Mouse (Mus musculus): Measurements from ENCODE around the gene Khdrbs1. TPM values are rescaled to one million over a fixed set of nuclear protein-coding genes. Genes with fewer than 3 reads are reported as not detected.

The Khdrbs1 gene
- polyA plus RNA-seq, 1 experiment: 182 TPM

DNA sequence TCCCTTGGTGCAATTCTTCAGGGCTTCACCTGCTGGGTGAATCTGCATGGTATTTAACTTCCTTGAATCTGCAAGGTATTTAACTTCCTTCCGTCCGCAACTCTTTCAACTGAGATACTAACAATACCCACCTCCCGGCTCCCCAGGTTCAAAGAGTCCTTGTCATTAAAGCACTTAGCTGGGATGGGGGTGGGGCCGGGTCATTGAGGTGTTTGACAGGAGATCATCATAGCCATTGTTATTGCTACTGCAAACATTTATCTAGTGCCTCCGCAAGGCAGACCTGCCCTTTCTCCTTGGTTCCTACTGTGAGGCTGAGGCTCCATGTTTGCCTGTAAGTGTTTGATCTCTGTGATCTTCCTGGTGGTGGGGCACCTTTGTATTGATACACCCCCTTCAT lies 8.3 kb upstream of the Khdrbs1 start:
- Histone ChIP-seq H3K27ac (ENCODE audit: insufficient read depth, low read length) (peak overlapping the region; percentile 54; the same call in 1 of the 2 replicates), H3K9ac (ENCODE audit: low read depth, poor library complexity, severe bottlenecking) (no peak overlapping the region), H3K4me3 (ENCODE audit: low read depth, low read length) (no peak overlapping the region), H3K36me3 (ENCODE audit: control insufficient read depth, insufficient read depth, low read length, poor library complexity, severe bottlenecking) (no peaks in the 10 kb centered on the region), H3K27me3 (ENCODE audit: control insufficient read depth, insufficient read depth, low read length, poor library complexity, severe bottlenecking) (no peaks in the 10 kb centered on the region), H3K9me3 (replicated peaks; ENCODE audit: control insufficient read depth, insufficient read depth, low read length, poor library complexity, severe bottlenecking) (no peaks in the 10 kb centered on the region), H3K4me1 (ENCODE audit: control insufficient read depth, insufficient read depth, low read length) (peaks cover 4% of the 10 kb centered on the region)
- no peak for TF ChIP-seq CTCF (IDR thresholded peaks at IDR 0.05; ENCODE audit: low read depth, low read length)
- TF ChIP-seq EP300 (IDR thresholded peaks at IDR 0.05; ENCODE audit: insufficient read depth, low read depth, low read length): peak; percentile 91

DNA sequence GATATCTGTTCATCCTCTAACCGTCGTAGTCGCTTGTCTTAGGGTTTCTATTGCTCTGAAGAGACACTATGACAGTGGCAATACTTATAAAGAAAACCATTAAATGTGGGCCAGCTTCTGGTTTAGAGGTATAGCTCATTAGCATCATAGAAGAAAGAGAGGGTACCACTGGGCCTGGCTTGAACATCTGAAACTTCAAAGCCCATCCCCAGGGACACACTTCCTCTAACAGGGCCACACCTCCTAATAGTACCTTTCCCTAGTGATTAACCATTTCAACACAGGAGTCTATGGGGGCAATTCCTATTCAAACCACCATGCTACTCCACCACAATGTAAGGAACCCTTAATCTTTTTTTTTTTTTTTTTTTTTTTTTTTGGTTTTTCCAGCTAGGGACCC lies 4.5 kb upstream of the Khdrbs1 start:
- Histone ChIP-seq H3K4me3 (ENCODE audit: low read depth, low read length) (no peak overlapping the region), H3K27me3 (ENCODE audit: control insufficient read depth, insufficient read depth, low read length, poor library complexity, severe bottlenecking) (no peaks in the 10 kb centered on the region), H3K36me3 (ENCODE audit: control insufficient read depth, insufficient read depth, low read length, poor library complexity, severe bottlenecking) (no peaks in the 10 kb centered on the region), H3K27ac (ENCODE audit: insufficient read depth, low read length) (no peak overlapping the region), H3K9me3 (replicated peaks; ENCODE audit: control insufficient read depth, insufficient read depth, low read length, poor library complexity, severe bottlenecking) (no peaks in the 10 kb centered on the region), H3K9ac (ENCODE audit: low read depth, poor library complexity, severe bottlenecking) (no peak overlapping the region), H3K4me1 (ENCODE audit: control insufficient read depth, insufficient read depth, low read length) (peaks cover 6% of the 10 kb centered on the region)
- TF ChIP-seq POLR2A (IDR thresholded peaks at IDR 0.05; ENCODE audit: insufficient read depth, low read length): no peak
- no peak for TF ChIP-seq EP300 (IDR thresholded peaks at IDR 0.05; ENCODE audit: insufficient read depth, low read depth, low read length)
- no peak for TF ChIP-seq CTCF (IDR thresholded peaks at IDR 0.05; ENCODE audit: low read depth, low read length)

DNA sequence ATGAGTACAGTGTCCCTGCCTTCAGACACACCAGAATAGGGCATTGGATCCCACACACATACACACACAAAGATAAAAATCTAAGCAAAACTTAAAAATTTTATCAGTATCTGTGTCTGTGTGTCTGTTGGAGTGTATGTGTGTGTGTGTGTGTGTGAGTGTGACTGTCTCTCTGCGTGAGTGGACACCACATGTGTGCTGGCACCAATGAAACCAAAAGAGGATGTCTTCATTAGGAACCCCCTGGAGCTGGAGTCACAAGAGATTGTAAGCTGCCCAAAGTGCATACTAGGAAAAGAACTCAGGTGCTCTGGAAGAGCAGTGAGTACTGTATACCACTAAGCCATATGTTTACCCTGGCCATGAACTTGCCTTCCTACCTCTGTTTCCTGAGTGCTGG lies 4.0 kb upstream of the Khdrbs1 start:
- no peak overlapping the region for H3K9ac ChIP-seq (ENCODE audit: low read depth, poor library complexity, severe bottlenecking)
- H3K27ac ChIP-seq (ENCODE audit: insufficient read depth, low read length): no peak overlapping the region
- no peaks in the 10 kb centered on the region for H3K36me3 ChIP-seq (ENCODE audit: control insufficient read depth, insufficient read depth, low read length, poor library complexity, severe bottlenecking)
- no peaks in the 10 kb centered on the region for H3K27me3 ChIP-seq (ENCODE audit: control insufficient read depth, insufficient read depth, low read length, poor library complexity, severe bottlenecking)
- H3K4me1 ChIP-seq (ENCODE audit: control insufficient read depth, insufficient read depth, low read length): peaks cover 6% of the 10 kb centered on the region
- TF ChIP-seq POLR2A (IDR thresholded peaks at IDR 0.05; ENCODE audit: insufficient read depth, low read length) (no peak), EP300 (IDR thresholded peaks at IDR 0.05; ENCODE audit: insufficient read depth, low read depth, low read length) (no peak), CTCF (IDR thresholded peaks at IDR 0.05; ENCODE audit: low read depth, low read length) (no peak)
- H3K4me3 ChIP-seq (ENCODE audit: low read depth, low read length): no peak overlapping the region
- H3K9me3 ChIP-seq (replicated peaks; ENCODE audit: control insufficient read depth, insufficient read depth, low read length, poor library complexity, severe bottlenecking): no peaks in the 10 kb centered on the region

GRCm38 (mm10) chr4:129743494-129743893 lies 1.4 kb upstream of the Khdrbs1 start:
- Histone ChIP-seq H3K9ac (ENCODE audit: low read depth, poor library complexity, severe bottlenecking) (peak overlapping the region; percentile 86), H3K36me3 (ENCODE audit: control insufficient read depth, insufficient read depth, low read length, poor library complexity, severe bottlenecking) (0 out of 2 replicates have a peak, but pooled peaks cover 3% of the 10 kb centered on the region), H3K27me3 (ENCODE audit: control insufficient read depth, insufficient read depth, low read length, poor library complexity, severe bottlenecking) (no peaks in the 10 kb centered on the region), H3K9me3 (replicated peaks; ENCODE audit: control insufficient read depth, insufficient read depth, low read length, poor library complexity, severe bottlenecking) (no peaks in the 10 kb centered on the region), H3K4me3 (ENCODE audit: low read depth, low read length) (no peak overlapping the region), H3K4me1 (ENCODE audit: control insufficient read depth, insufficient read depth, low read length) (peaks cover 2% of the 10 kb centered on the region), H3K27ac (ENCODE audit: insufficient read depth, low read length) (peak overlapping the region; percentile 18; the same call in 1 of the 2 replicates)
- no peak for TF ChIP-seq EP300 (IDR thresholded peaks at IDR 0.05; ENCODE audit: insufficient read depth, low read depth, low read length)
- TF ChIP-seq CTCF (IDR thresholded peaks at IDR 0.05; ENCODE audit: low read depth, low read length): no peak
- TF ChIP-seq POLR2A (IDR thresholded peaks at IDR 0.05; ENCODE audit: insufficient read depth, low read length): no peak

- H3K9me3 ChIP-seq (replicated peaks; ENCODE audit: control insufficient read depth, insufficient read depth, low read length, poor library complexity, severe bottlenecking): no peaks in the 10 kb centered on the region
- TF ChIP-seq CTCF (IDR thresholded peaks at IDR 0.05; ENCODE audit: low read depth, low read length) (no peak), EP300 (IDR thresholded peaks at IDR 0.05; ENCODE audit: insufficient read depth, low read depth, low read length) (no peak), POLR2A (IDR thresholded peaks at IDR 0.05; ENCODE audit: insufficient read depth, low read length) (no peak)
- peak overlapping the region; percentile 67 for H3K27ac ChIP-seq (ENCODE audit: insufficient read depth, low read length)
- H3K27me3 ChIP-seq (ENCODE audit: control insufficient read depth, insufficient read depth, low read length, poor library complexity, severe bottlenecking): no peaks in the 10 kb centered on the region
- peak overlapping the region; percentile 87 for H3K4me3 ChIP-seq (ENCODE audit: low read depth, low read length)
- H3K36me3 ChIP-seq (ENCODE audit: control insufficient read depth, insufficient read depth, low read length, poor library complexity, severe bottlenecking): 0 out of 2 replicates have a peak, but pooled peaks cover 3% of the 10 kb centered on the region
- H3K4me1 ChIP-seq (ENCODE audit: control insufficient read depth, insufficient read depth, low read length): peaks cover 2% of the 10 kb centered on the region
- H3K9ac ChIP-seq (ENCODE audit: low read depth, poor library complexity, severe bottlenecking): peak overlapping the region; percentile 86
These were observed 897 bp upstream of the Khdrbs1 start for GRCm38 (mm10) chr4:129743010-129743390.

GRCm38 (mm10) chr4:129741974-129742231 lies 200 bp downstream of the Khdrbs1 start:
- Histone ChIP-seq H3K4me3 (ENCODE audit: low read depth, low read length) (peak overlapping the region; percentile 92), H3K27me3 (ENCODE audit: control insufficient read depth, insufficient read depth, low read length, poor library complexity, severe bottlenecking) (no peaks in the 10 kb centered on the region), H3K9ac (ENCODE audit: low read depth, poor library complexity, severe bottlenecking) (peak overlapping the region; percentile 78), H3K4me1 (ENCODE audit: control insufficient read depth, insufficient read depth, low read length) (peaks cover 2% of the 10 kb centered on the region), H3K9me3 (replicated peaks; ENCODE audit: control insufficient read depth, insufficient read depth, low read length, poor library complexity, severe bottlenecking) (no peaks in the 10 kb centered on the region), H3K36me3 (ENCODE audit: control insufficient read depth, insufficient read depth, low read length, poor library complexity, severe bottlenecking) (0 out of 2 replicates have a peak, but pooled peaks cover 3% of the 10 kb centered on the region), H3K27ac (ENCODE audit: insufficient read depth, low read length) (peak overlapping the region; percentile 27; the same call in 1 of the 2 replicates)
- no peak for TF ChIP-seq CTCF (IDR thresholded peaks at IDR 0.05; ENCODE audit: low read depth, low read length)
- no peak for TF ChIP-seq EP300 (IDR thresholded peaks at IDR 0.05; ENCODE audit: insufficient read depth, low read depth, low read length)
- TF ChIP-seq POLR2A (IDR thresholded peaks at IDR 0.05; ENCODE audit: insufficient read depth, low read length): no peak
